Mouse (Mus musculus) heart, adult 8-10 months (tissue): Measurements from ENCODE around the gene Mtmr14. TPM values are rescaled to one million over a fixed set of nuclear protein-coding genes. Genes with fewer than 3 reads are reported as not detected.

Source experiments
- DNase-seq: peaks from one replicate; pipeline ENCODE4 v3.0.0; 2022; ENCODE audit warnings: low spot score
- total RNA-seq, 4 experiments: library from RNA; stranded (reverse); gene quantifications; 2 replicates each; pipeline ENCODE4 v1.2.4; 2022

Mtmr14 gene
- 10 to 100 TPM; 15.1 to 18.3 (median 16.5) TPM for total RNA-seq

DNA sequence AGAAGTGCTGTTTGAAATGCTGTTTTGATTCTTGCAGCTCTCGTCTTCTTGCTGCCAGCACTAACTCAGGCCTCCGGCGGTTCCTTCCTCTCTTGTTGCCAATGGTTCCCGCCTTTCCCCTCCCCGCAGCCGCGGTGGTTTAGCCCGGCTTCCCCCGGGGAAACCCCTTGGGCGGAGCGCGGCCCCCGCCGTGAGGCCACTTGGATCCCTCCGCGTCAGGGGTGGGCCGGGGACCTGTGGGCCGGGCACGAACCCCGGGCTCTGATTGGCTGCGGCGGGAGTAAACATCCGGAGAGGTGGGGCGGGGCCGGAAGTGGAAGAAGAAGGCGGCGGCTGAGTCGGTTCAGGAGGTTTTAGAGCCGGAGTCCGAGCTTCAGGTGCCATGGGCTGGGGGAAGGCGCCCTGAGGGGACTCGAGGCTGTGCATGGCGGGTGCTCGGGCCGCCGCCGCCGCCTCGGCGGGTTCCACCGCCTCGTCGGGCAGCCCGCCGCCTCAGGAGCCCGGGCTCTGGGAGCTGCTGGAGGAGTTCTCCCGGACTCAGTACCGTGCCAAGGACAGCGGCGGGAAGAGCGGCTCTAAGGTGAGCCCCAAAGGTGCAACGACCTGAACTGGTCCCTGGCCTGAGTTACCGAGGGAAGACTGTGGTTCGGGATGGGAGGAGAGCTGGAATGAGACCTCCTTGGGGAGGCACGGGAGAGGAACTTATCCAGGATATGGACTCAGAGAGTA lies at the start of gene Mtmr14:
Gene Mtmr14, plus strand, starts transcription at position 302 of the 729 bp plus-strand sequence.
- DNase-seq = peak; percentile 99

DNA sequence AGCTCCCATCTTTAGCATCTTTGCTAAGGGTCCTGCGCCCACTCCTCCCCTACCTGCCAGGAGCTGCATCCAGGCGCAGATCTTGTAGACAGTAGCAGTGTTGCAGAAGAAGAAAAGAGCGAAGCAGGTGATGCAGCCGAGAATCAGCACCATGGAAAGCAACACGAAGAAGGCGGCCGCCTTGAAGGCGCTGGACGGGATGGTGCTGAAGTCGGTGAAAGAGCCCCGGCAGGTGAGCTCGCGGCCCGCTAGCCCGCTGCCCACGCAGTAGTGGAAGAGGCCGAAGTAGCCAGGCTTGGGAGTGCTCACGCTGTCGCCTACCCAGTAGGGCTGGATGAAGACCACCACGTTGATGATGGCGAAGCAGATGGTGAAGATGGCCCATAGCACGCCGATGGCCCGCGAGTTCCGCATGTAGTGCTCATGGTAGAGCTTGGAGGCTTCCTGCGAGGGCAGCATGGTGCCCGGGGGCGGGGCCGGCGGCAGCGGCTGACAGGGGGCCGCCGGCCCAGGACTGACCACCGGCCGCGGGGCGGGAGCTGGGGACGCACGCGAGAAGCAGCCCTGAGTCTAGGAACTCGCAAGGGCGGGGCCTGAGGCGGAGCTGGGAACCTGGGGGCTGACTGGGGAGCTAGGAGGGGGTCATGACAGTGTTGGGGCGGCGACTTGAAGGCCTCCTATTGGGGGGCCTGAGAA lies 43.7 kb upstream of the Mtmr14 start:
- DNase-seq = no peak

DNA sequence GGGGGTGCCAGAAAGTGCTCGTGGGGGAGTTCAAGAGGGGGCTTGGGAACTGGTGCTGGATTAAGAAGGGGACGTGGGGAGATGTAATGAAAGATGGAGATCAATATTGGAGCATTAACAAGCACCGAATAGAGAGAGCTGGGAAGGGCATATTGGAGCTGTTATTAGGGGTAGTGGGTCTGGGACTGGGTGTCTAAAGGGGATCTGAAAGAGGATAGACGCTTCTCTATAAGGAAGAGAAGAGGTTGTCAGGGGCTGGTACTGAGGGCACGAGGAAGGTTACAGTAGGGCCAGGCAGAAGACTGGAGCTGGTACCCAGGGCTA lies 43.2 kb upstream of the Mtmr14 start:
- no peak for DNase-seq

DNA sequence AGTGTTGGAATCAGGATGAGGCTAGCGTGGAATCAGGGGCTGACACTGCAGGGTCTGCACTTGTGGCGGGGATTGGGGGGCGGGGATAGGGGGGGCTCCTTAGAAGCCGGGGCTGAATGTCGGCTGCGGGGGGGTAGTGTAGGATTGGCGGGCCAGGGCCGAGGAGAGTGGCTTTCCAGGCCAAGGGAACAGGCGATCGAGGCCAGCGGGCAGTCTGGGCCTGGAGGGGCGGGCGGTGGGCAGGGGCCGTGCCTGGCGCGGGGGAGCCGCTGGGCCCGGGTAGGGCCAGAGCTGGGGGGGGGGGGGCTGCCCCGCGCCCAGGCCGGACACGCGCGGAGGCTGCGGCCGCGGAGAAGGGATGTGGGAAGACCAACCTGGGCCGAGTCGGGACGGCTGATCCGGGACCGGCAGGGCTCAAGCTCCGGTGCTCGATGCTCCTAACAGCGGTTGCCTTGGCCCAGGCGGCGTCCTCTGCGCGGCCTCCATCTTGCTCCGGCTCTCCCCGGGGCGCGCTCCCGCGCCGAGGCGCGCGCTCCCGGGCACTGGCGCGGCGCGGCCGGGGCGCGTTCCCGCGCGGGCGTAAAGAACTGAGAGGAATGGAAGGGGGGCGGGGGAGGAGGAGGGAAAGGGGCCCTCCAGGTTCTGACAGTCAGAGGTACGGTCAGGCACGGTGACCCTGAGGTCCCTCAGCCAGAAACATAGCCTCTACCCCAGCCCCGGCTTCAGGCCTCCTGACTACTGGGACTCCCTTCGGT lies 42.6 kb upstream of the Mtmr14 start, which contains the start of gene Lhfpl4:
Gene Lhfpl4, minus strand, starts transcription at position 544 of the 755 bp plus-strand sequence.
- no peak for DNase-seq

DNA sequence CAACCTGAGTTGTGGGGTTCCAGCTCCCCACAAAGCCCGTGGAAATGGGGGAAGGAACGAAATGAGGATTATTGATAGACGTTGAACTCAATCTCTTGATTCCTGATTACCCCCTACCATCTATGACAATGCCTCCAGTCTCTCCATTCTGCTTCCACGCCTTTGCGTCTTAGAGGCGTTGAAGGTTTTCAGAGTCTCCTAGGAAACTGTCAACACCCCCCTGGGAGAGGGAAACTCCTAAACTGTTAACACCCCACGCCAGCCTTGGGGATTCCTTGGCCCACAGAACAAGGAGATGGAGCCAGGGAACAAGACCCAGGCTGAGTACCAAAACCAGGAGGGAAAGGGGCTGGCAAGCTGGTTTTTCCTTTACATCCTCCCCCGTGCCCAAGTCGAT lies 42.0 kb upstream of the Mtmr14 start:
- DNase-seq = no peak

DNA sequence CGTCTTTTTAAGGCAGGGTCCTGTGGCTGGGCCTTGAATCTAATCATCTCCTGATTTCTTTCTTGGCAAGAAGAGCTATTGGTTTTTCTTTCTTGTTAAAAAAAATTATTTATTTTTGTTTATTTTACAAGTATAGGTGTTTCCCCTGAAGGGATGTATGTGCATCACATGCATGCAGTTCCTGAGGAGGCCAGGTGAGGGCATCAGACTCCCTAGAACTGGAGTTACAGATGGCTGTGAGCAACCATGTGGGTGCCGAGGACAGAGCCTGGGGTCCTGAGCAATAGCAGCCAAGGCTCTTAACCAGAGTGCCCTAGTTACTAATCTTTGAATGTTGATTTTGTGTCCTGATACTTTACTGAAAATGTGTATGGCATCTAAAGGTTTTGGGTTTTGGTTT lies 21.4 kb upstream of the Mtmr14 start:
- DNase-seq = no peak

DNA sequence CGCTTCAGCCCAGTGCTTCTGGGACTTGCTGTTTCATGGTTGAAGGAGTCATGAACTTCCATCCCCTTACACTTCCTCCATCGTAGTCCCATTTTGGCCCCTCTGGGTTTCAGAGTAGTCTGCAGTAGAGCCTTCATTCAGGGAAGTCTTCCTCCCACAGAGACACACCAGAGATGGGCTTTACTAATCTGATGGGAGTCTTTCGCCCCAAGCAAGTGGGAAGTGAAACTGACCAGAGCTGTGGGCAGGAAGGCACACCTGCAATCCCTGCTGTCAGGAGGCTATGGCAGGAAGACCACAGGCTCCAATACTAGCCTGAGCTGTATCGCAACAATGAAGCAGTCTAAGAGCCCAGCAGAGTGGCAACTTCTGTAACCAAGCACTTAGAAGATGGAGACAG lies 11.8 kb upstream of the Mtmr14 start:
- DNase-seq = no peak

DNA sequence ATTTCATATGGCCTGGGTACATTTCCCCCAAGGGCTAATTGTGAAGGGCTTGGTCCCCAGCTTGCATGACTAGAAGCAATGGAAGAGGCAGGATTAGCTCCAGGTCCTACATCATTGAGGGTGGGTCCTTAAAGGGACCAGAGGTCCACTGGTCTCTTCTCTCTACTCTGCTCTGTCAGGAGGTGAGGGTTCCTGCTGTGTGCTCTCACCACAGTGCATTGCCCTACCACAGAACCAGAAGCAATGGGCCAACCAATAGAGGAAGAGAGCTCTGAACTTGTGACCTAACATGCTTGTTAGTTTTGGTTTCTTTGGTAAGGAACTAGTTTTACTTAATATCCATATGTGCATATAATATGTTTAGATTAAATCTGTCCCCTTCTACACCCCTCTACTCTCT lies 10.9 kb upstream of the Mtmr14 start:
- no peak for DNase-seq

DNA sequence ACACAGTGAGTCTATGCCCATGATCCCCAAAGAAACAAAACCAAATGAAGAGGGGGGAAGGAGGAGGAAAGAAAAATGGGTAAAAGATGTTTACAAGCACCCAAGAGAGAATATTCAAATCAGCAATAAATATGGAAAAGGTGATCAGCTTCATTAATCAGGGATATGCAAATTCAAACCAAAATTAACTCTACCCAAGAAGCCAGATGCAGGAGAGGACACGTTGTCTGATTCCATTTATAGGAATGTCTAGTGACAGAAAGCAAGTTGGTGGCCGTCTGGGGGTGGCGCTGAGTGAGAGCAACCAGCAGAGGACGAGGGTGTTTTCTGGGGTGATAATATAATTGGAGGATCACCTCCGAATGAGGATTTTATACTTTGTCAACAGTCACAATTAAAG lies 2.5 kb upstream of the Mtmr14 start:
- no peak for DNase-seq

DNA sequence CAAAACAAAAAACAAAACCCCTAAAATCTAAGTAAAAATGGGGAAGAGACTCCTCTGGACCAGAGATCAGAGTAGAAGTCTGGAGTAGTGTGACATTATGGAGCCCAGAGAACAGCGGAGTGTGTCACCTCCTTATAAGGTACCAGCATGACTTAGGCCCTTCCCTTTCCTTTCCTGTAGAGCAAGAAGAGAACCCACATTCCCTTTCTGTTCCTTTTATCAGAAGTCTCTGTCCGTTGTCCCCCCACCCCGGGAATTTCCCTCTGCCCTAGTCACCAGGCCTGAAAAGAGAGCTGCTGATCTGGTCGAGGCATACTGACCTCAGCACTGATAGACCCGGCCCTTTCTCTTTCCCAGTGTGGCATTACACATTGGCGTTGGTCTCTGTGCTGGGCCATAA lies 799 bp downstream of the Mtmr14 start:
- DNase-seq = no peak

DNA sequence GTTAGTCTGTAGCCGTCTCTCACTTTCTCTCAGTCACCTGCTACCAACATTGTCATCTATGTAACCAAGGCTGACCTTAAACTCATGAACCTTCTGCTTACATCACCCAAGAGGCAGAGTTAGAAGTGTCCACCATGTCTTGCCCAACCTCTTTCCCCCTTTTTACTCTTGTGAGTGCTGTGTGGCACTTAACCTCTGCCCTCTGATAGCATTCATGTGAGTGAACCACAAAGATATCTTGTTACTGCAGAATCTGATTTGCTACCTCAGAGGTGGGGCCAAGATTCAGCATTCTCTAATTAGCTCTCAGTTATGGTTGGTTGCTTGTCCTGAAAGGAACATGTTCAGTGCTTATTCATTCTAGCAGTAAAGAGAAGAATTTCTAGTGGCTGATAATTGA lies 5.1 kb downstream of the Mtmr14 start:
- no peak for DNase-seq

DNA sequence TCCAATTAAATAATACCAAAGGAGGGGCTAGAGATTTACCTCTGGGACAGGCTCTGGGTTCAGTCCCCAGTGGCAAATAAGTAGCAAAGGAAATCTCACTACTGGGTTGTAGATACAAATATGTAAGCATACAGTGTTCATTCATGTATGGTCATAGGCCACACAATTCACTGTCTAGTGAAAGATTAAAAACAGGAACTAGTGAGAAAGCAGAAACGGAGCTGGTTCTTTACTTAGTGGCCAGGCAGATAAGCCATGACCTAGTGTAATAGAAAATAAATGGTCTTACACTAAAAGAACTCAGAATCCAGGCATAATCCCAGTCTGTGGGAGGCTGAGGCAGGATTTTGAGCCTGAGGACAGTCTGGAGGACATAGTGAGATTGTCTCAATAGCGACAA lies 7.9 kb downstream of the Mtmr14 start:
- DNase-seq = no peak

DNA sequence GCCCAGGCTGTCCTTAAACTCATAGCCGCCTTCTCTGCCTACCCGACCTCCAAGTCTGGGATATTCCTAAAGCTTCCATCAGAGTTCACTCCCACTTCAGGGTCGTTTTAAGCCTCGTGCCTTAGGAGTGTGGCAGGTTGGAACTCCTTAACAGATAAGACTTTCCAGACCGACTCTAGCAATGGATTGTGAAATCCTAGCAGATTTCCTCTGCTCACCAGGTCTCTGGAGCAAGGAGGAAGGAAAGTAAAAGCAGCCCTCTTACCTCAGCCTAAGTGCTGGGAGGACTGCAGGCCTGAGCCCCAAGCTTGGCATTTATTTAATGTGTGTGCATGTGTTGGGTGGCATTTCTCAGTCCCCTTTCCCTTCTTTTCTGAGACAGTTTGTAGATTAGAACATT lies 13.1 kb downstream of the Mtmr14 start:
- no peak for DNase-seq

DNA sequence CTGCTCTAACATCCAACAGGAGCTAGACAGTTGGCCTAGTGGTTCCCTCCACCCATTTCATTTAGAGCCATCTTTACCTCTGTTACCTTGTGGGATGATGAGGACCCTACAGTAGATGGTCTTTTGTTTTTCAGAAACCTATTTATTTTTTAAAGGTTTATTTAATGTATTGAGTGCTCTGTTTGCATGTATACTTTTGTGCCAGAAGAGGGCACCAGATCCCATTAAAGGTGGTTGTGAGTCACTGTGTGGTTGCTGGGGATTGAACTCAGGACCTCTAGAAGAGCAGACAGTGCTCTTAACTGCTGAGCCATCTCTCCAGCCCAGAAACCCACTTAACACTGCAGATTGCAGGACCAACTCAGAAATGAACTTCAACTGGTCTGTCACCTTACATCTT lies 14.3 kb downstream of the Mtmr14 start:
- no peak for DNase-seq

DNA sequence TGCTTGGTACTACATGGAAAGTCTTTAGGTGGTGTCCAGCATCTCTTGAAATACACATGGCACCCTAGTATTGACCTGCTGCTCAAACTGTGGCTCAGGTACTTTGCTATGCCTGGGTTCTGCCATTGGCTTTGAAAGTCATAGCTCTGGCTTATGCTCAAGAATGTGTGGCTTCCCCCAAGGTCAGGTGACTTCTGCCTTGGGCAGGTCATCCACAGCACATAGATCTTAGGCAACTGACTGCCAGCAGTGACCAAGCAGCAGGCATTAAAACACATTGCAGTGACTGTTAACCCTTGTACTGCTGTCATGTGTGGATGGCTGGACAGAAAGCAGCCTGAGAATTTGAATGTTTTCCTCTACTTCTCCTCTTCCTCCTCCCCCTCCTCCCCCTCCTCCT lies 17.3 kb downstream of the Mtmr14 start:
- DNase-seq = peak; percentile 10

DNA sequence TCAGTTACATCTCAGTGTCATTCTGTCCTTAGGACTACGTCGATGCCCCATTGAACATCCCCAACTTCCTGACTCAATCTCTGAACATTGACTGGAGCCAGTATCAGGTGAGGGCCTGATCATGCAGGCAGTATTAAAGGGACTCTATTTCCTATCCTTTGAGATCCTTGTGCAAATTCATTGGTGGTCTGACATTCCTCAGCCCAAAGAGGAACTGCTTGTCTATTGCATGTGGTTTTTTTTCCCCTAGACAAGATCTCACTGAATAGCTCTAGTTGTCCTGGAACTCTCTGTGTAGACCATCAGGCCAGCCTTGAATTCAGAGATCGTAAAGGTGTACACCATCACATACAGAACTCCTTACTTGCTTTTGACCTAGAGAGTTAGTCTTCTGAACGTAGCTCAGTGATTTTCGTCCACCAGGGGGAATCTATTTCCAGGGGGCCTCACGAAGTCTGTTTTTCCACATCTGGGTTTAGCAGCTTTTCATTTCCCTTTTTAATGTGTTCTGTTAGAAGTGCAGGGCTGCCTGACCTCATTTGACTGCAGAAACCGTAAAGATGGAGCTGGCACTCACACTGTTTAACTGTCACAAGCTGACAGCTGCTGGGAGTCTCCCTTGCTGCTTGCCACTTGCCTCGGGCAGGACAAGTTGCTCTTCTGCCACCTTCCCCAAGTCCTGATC lies 23.7 kb downstream of the Mtmr14 start:
- no peak for DNase-seq

DNA sequence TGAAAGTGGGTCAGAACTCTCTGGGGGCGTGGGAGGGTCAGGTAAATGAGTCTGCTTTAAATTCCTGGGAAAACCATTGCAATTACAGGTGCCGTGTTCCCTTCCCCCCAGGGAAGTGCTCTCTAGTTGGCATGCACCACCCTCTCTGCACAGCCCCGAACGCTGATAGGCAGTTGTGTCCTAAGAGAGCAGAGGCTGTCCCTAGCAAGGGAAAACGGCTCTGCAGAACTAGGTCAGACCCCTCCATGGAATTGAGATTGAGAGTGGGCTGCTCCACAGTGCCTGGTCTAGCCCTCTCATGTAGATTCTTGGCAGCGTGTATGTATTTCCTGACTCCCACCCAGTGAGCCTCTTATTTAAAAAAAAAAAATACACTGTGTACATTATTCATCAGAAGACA lies 25.9 kb downstream of the Mtmr14 start:
- DNase-seq = no peak

DNA sequence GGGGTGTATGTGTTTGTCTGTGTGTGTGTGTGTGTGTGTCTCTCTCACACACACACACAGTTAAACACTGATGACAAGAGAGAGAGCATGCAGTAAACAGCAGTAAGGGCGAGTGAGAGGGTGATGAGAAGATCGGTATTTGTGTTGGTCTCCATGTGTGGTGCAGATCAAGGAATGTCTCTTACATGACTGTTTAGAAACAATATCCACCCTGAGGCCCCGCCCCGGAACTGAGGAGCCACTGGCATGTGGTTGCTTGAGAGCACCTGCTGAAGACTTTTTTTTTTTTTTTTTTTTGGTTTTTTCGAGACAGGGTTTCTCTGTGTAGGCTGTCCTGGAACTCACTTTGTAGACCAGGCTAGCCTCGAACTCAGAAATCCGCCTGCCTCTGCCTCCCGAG lies 26.8 kb downstream of the Mtmr14 start:
- DNase-seq = no peak

DNA sequence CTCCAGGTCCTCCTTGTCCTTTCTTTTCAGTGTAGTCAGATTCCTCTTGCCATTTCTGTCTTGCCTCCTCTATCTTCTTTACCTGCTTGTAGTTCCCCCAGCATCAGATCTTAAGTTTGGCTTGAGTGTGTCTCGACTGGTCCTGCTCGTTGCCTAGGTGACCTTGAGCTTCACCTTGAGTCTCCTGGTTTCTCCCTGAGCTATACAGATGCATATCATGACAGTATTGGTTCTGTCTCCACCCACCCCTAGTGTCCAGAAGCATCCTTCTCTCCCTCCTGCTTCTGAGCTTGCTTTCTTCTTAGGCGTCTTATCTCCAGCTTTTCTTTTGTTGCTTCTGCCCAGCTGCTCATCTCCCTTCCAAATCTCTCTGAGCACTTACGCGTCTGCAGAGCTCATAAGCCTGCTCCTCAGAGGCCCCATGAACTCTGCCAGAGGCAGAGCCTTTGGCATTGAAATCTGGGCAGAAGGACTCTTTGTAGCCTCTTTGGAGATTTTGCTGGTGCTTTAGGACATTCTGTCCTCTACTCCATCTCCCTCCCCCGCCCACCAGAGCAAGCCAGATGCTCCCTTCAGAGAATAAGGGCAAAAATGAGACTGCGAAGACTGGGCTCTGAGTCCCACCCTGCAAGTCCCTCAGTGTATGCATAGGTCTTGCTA lies 29.5 kb downstream of the Mtmr14 start:
- DNase-seq = no peak

DNA sequence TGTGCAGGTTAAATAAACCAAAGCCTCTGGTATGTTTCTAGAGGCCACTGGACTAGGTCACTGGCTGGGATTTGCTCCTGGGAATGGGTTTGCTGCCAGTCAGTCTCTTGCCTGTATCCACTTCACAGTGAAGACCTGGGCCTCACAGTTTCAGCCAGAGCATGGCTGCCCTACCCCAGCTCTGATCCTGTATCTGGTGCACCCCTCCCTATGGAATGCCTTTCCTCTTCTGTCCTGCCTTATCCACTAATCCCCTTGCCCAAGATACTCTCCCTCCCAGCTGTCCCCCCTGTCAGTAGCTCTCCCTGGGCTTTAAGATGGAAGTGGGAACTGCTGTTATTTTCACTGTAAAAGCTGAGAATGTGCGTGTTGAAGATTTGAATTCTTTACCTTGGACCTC lies 30.3 kb downstream of the Mtmr14 start:
- DNase-seq = no peak

DNA sequence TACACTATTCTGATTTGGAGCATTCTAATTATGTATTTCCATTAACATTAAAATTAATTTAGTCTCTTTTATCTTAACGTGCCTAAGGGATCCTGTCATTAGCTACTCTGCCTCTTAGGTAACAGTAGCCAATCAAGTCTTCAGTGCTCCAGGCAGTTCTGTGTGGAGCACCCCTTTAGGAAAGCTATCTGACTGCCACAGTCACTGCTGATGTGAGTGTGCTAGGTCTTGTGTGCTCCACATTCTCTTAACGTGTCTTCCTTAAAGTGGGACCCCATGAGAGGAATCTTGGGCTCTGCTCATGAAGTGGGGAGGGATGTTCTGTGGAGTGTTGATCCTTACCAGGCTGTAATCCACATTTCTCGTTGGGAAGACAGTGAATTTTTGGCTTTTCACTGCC lies 34.7 kb downstream of the Mtmr14 start:
- no peak for DNase-seq

DNA sequence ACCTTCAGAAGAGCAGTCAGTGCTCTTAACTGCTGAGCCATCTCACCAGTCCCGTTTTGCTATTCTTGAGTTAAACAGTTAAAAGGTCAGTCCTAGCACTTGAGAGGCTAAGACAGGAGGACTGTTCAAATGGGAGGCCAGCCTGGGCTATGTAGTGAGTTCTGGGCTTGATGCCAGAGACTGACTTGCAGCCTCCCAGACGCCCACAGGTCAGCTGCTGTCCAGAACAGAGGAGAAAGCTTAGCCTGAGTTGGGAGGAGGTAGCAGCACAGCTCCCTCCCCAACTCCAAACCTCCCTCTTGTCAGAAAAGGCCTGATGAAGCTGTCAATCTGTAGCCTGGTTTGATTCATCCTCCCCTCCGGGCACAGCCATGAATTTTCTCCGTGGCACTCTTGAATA lies 39.2 kb downstream of the Mtmr14 start:
- no peak for DNase-seq
